Mouse (Mus musculus) forebrain, embryonic 11.5 days (tissue): ENCODE results near the gene Cabp4. TPM values are rescaled to one million over a fixed set of nuclear protein-coding genes. Genes with fewer than 3 reads are reported as not detected.

Source experiments
- ATAC-seq: fragments of 200-750 bp; cut with Nextera tagmentation; replicated peaks from 2 replicates; pipeline ENCODE4 v1.8.0; 2017; ENCODE audit warnings: moderate TSS enrichment; ENCODE audit not compliant: low FRiP score
- DNase-seq: peaks from one replicate; pipeline ENCODE4 v3.0.0-alpha.2; 2017; ENCODE audit warnings: low spot score
- H3K27ac ChIP-seq: fragments of 300-500 bp; sonication (generic); 2 replicates; pipeline ENCODE4 v1.5.1; 2014; ENCODE audit warnings: low read depth, low read length
- H3K27me3 ChIP-seq: fragments of 300-500 bp; sonication (generic); 2 replicates; pipeline ENCODE4 v1.6.1; 2014; ENCODE audit warnings: mild to moderate bottlenecking, low read length, mixed read lengths; ENCODE audit not compliant: control insufficient read depth, insufficient read depth
- H3K36me3 ChIP-seq: fragments of 300-500 bp; sonication (generic); 2 replicates; pipeline ENCODE4 v1.6.1; 2014; ENCODE audit warnings: mild to moderate bottlenecking, low read length, moderate library complexity, mixed read lengths; ENCODE audit not compliant: control insufficient read depth, insufficient read depth
- H3K4me1 ChIP-seq: fragments of 300-500 bp; sonication (generic); replicated peaks from 2 replicates; pipeline ENCODE4 v1.6.1; 2014; ENCODE audit warnings: low read length, mixed read lengths; ENCODE audit not compliant: control insufficient read depth, insufficient read depth
- H3K4me2 ChIP-seq: fragments of 300-500 bp; sonication (generic); 2 replicates; pipeline ENCODE4 v1.6.1; 2014; ENCODE audit warnings: low read depth, mild to moderate bottlenecking, low read length, moderate library complexity, mixed read lengths; ENCODE audit not compliant: severe bottlenecking
- H3K4me3 ChIP-seq: fragments of 300-500 bp; sonication (generic); 2 replicates; pipeline ENCODE4 v1.5.1; 2014; ENCODE audit warnings: low read depth, low read length
- H3K9ac ChIP-seq: fragments of 300-500 bp; sonication (generic); 2 replicates; pipeline ENCODE4 v1.6.1; 2014; ENCODE audit warnings: low read length
- H3K9me3 ChIP-seq: fragments of 300-500 bp; sonication (generic); 2 replicates; pipeline ENCODE4 v1.6.1; 2016; ENCODE audit warnings: low read length, mixed read lengths; ENCODE audit not compliant: control insufficient read depth
- WGBS: fragments of 180-500 bp; shearing (Covaris S2); extraction: QIAGEN DNeasy Blood & Tissue Kit; methylation state at CpG from one replicate; pipeline ENCODE4 v1.1.7; 2014; 5-methylcytosine and 5-hydroxymethylcytosine counted together
- polyA plus RNA-seq: library from polyadenylated mRNA; unstranded; fragments of >200 nt; fragmentation: Nextera tagmentation; extraction: Ambion mirVana; gene quantifications from 2 replicates; pipeline ENCODE4 v1.2.1, GENCODE M21; 2014

The Cabp4 gene
- polyA plus RNA-seq, 1 experiment from 2014 or later, result not detected

- ATAC-seq (no peak), DNase-seq (no peak)
- Histone ChIP-seq H3K27me3 (no peaks in the 10 kb centered on the region), H3K4me3 (no peak overlapping the region), H3K9me3 (no peaks in the 10 kb centered on the region), H3K9ac (no peak overlapping the region), H3K27ac (no peak overlapping the region), H3K4me1 (peaks cover 13% of the 10 kb centered on the region), H3K36me3 (no peaks in the 10 kb centered on the region), H3K4me2 (no peak overlapping the region)
- WGBS, result 88% methylated on average over 10 of the region's 10 CpGs
Observed at GRCm38 (mm10) chr19:4170723-4171392, 27.0 kb upstream of the Cabp4 start.

DNA sequence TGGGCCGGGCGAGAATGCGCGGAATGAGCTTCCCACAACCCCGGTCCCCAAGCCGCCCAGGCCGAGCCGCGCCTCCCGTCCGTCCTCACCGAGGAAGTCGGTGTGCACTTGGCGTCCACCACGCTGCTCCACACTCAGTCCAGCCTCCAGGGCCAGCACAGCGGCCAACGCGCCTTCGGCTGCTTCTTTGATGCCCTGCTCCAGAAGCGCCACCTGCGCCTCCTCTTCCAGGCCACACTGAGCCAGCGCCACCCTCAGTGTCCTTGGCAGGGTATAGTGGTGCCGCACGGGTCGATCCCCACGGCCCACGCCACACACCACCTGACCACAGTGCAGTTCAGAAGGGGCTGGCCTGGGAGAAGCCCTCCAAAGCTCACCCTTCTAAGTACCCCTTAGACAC is 26.0 kb upstream of the Cabp4 start:
- Histone ChIP-seq H3K4me3 (peak overlapping the region; percentile 37), H3K36me3 (no peaks in the 10 kb centered on the region), H3K27ac (peak overlapping the region; percentile 67), H3K9me3 (no peaks in the 10 kb centered on the region), H3K4me1 (peaks cover 6% of the 10 kb centered on the region), H3K27me3 (no peaks in the 10 kb centered on the region), H3K9ac (peak overlapping the region; percentile 75), H3K4me2 (peak overlapping the region; percentile 92)
- no peak for DNase-seq
- peak; percentile 63 for ATAC-seq
- WGBS, result 10% methylated on average over 27 of the region's 27 CpGs

DNA sequence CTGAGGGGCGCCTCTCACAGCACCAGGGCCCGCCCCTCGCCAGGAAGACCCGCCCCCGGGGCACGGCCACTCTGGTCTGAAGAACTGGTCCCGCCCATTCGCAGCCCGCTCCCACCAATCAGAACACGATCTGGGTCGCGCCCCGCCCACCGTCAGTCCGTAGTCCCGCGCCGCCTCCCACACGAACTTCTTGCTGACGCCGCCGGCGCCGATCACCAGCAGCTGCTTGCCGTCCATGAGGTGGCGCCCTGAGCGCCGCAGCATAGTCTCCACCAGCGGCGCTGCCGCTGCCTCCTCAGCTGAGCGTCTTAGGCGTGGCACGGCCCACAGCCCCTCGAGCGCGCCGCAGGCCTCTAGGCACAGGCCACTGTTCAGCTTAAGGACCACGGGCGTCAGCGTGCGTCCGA is 25.5 kb upstream of the Cabp4 start:
- ATAC-seq, result peak; percentile 94
- Histone ChIP-seq H3K9ac (peak overlapping the region; percentile 75), H3K9me3 (no peaks in the 10 kb centered on the region), H3K4me2 (peak overlapping the region; percentile 92), H3K4me3 (peak overlapping the region; percentile 37), H3K27ac (peak overlapping the region; percentile 67), H3K36me3 (no peaks in the 10 kb centered on the region), H3K4me1 (peaks cover 6% of the 10 kb centered on the region), H3K27me3 (no peaks in the 10 kb centered on the region)
- WGBS, result under 1% methylated on average over 42 of the region's 43 CpGs
- DNase-seq, result peak; percentile 100

DNA sequence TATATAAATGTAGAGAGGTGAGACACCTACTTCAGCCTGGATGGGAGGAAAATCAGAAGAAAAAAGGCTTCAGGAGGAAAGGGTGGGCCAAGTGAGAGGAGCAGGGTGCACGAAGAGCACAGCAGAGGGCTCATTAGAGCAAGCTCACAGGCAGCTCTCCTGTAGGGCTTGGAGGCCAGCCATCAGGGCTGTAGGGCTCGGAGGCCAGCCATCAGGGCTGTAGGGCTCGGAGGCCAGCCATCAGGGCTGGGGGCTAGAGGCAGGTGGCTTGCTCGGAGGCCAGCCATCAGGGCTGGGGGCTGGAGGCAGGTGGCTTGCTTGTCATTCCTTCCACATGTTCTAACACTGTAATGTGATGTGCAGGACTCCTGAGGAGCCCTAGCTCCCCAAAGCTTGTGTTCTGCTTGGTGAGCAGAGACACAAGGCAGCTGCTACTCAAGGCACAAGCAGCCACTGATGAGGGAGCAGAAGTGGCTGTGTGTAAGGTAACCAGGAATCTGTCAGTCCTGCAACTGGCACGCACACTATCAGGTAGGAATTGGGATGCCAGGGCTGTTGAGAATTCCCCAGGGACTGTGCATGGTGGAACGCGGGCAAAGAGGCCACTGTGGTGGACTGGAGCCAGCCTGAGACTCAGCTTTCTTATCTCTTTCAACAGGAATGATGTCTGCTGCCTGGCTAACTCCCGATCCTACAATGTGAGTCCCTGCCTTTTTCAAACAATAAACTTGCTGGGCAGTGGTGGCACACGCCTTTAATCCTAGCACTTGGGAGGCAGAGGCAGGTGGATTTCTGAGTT is 23.0 kb upstream of the Cabp4 start:
- no peak overlapping the region for H3K27ac ChIP-seq
- no peak overlapping the region for H3K4me2 ChIP-seq
- 88% methylated on average over 9 of the region's 9 CpGs for WGBS
- H3K9me3 ChIP-seq, result no peaks in the 10 kb centered on the region
- peaks cover 12% of the 10 kb centered on the region for H3K4me1 ChIP-seq
- ATAC-seq (no peak), DNase-seq (no peak)
- H3K27me3 ChIP-seq, result no peaks in the 10 kb centered on the region
- H3K9ac ChIP-seq, result no peak overlapping the region
- no peaks in the 10 kb centered on the region for H3K36me3 ChIP-seq
- no peak overlapping the region for H3K4me3 ChIP-seq

- DNase-seq (no peak), ATAC-seq (no peak)
- H3K36me3 ChIP-seq, result no peaks in the 10 kb centered on the region; the same call in 1 of the 2 replicates
- H3K27ac ChIP-seq, result no peak overlapping the region
- WGBS, result 73% methylated on average over 2 of the region's 2 CpGs
- H3K9me3 ChIP-seq, result no peaks in the 10 kb centered on the region
- no peak overlapping the region for H3K4me2 ChIP-seq
- no peaks in the 10 kb centered on the region for H3K27me3 ChIP-seq
- H3K9ac ChIP-seq, result no peak overlapping the region
- H3K4me3 ChIP-seq, result no peak overlapping the region
- peaks cover 7% of the 10 kb centered on the region for H3K4me1 ChIP-seq
Observed at GRCm38 (mm10) chr19:4164721-4165120, 20.9 kb upstream of the Cabp4 start.

DNA sequence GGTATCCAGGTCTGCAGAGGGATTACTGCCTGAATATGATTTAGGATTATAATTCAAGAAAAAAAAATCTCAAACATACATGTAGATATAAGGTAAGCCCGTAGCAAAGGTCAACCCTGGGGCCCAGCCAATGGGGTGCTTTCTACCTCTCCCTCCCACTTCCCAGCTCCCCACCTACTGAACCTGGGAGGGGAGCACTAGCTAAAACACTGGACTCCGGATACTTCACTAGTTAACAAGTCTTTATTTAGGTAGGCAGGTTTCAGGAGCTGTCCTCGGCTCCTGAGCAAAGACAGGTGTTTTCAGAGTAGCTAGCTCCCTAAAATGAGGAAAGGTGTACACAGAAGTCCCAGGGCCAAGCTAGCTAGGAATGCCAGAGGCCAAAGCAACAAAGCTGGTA is 20.3 kb upstream of the Cabp4 start:
- Histone ChIP-seq H3K27ac (no peak overlapping the region), H3K4me2 (no peak overlapping the region), H3K27me3 (no peaks in the 10 kb centered on the region), H3K4me1 (peaks cover 6% of the 10 kb centered on the region), H3K36me3 (no peaks in the 10 kb centered on the region; the same call in 1 of the 2 replicates), H3K4me3 (no peak overlapping the region), H3K9ac (no peak overlapping the region), H3K9me3 (no peaks in the 10 kb centered on the region)
- 78% methylated on average over 3 of the region's 3 CpGs for WGBS
- DNase-seq (no peak), ATAC-seq (no peak)

DNA sequence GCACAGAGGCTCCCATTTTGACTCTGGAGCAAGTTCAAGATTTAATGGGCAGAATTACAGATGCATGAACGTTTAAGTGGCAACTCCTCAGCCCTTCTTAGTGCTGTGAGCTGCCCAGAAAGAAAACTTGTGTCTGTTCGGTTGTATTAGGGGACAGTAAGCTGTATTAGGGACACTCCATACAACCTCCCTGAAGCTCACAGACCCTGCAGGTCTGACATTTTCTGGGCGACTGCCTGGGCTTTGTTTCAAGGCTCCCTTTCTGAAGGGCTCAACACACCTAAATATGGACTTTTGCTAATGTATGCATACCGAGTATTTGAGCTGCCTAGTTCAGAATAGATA is 19.7 kb upstream of the Cabp4 start:
- no peak for DNase-seq
- no peaks in the 10 kb centered on the region for H3K9me3 ChIP-seq
- peak overlapping the region; percentile 53; the same call in 1 of the 2 replicates for H3K27ac ChIP-seq
- peak overlapping the region; percentile 87 for H3K4me2 ChIP-seq
- peak overlapping the region; percentile 67 for H3K9ac ChIP-seq
- H3K4me3 ChIP-seq, result peak overlapping the region; percentile 69
- H3K4me1 ChIP-seq, result peaks cover 6% of the 10 kb centered on the region
- peak; percentile 29; the same call in 1 of the 2 replicates for ATAC-seq
- H3K36me3 ChIP-seq, result no peaks in the 10 kb centered on the region; the same call in 1 of the 2 replicates
- no peaks in the 10 kb centered on the region for H3K27me3 ChIP-seq
- 29% methylated on average over 4 of the region's 4 CpGs for WGBS

- ATAC-seq, result peak; percentile 90
- H3K4me1 ChIP-seq, result peaks cover 6% of the 10 kb centered on the region
- 7% methylated on average over 42 of the region's 42 CpGs for WGBS
- no peaks in the 10 kb centered on the region for H3K9me3 ChIP-seq
- peak within 1 kb of the TSS; percentile 69 for H3K4me3 ChIP-seq
- peak within 1 kb of the TSS; percentile 67 for H3K9ac ChIP-seq
- peaks cover 2% of the 10 kb centered on the region; the same call in 1 of the 2 replicates for H3K36me3 ChIP-seq
- H3K27ac ChIP-seq, result peak within 1 kb of the TSS; percentile 53; the same call in 1 of the 2 replicates
- no peaks in the 10 kb centered on the region for H3K27me3 ChIP-seq
- peak within 1 kb of the TSS; percentile 87 for H3K4me2 ChIP-seq
- peak; percentile 96 for DNase-seq
Observed at GRCm38 (mm10) chr19:4162646-4163542, 19.1 kb upstream of the Cabp4 start, which contains the start of gene Rps6kb2. Rps6kb2 (minus strand) TSS chr19:4163354.
